Mouse (Mus musculus): Measurements from ENCODE around the gene H2-Eb1.

- TF ChIP-seq TCF12 (IDR thresholded peaks at IDR 0.05; ENCODE audit: insufficient read depth, poor library complexity, severe bottlenecking) (no peak), POLR2A (IDR thresholded peaks at IDR 0.05; ENCODE audit: insufficient read length, low read depth) (no peak), MYOG (IDR thresholded peaks at IDR 0.05; ENCODE audit: control insufficient read depth in 1 of 3, insufficient read depth in 1 of 3, insufficient read length in 2 of 3, low read depth in 2 of 3) (no peak), USF1 (IDR thresholded peaks at IDR 0.05; ENCODE audit: low read depth) (no peak)
These were observed 17.5 kb upstream of the H2-Eb1 start for GRCm38 (mm10) chr17:34288131-34288530.

All from myocyte (in vitro differentiated cells).